Mouse (Mus musculus) CH12.LX (cell line): ENCODE measurements at regions not wholly inside any gene's neighbourhood (a gene's known extent, or its start where the extent isn't known, plus 50 kb on each side); places are given as distances from the start of the nearest gene placed in this dataset.

ENCODE experiments used
- HCFC1 ChIP-seq: IDR thresholded peaks from 2 replicates; pipeline ENCODE4 v1.6.1; 2012; ENCODE audit warnings: low read depth, mild to moderate bottlenecking, inconsistent platforms, low read length, improper control_type of control experiment
- POLR2A ChIP-seq: IDR thresholded peaks from 2 replicates; pipeline ENCODE4 v1.6.1; 2011; ENCODE audit warnings: low read depth, mild to moderate bottlenecking, improper control_type of control experiment, low read length

GRCm38 (mm10) chr12:29290591-29291351, 237.4 kb upstream of the Myt1l start:
- TF ChIP-seq POLR2A (peak; percentile 94), HCFC1 (peak; percentile 98)
